Mouse (Mus musculus): ENCODE data around the gene Itgb1bp2.

GRCm38 (mm10) chrX:101481604-101482350 is 32.9 kb downstream of the Itgb1bp2 start:
- TF ChIP-seq GABPA (IDR thresholded peaks at IDR 0.05; ENCODE audit: insufficient replicate concordance, low read depth, low read length) (no peak), CTCF (conservative IDR thresholded peaks at IDR 0.05 in 1 of 2, IDR thresholded peaks at IDR 0.05 in 1 of 2; ENCODE audit: low read depth in 2 of 2, low read length in 2 of 2) (no peak), ZC3H11A (IDR thresholded peaks at IDR 0.05; ENCODE audit: low read depth, low read length) (no peak), RCOR1 (conservative IDR thresholded peaks at IDR 0.05; ENCODE audit: low read depth, low read length) (no peak), POLR2A (IDR thresholded peaks at IDR 0.05; ENCODE audit: low read depth, low read length) (no peak), SIN3A (IDR thresholded peaks at IDR 0.05; ENCODE audit: low read length) (no peak), EP300 (IDR thresholded peaks at IDR 0.05; ENCODE audit: low read length) (no peak), NRF1 (IDR thresholded peaks at IDR 0.05; ENCODE audit: low read depth, low read length) (no peak), RAD21 (IDR thresholded peaks at IDR 0.05; ENCODE audit: low read depth, low read length) (no peak), MAFK (IDR thresholded peaks at IDR 0.05; ENCODE audit: insufficient replicate concordance, low read length) (no peak), BHLHE40 (IDR thresholded peaks at IDR 0.05; ENCODE audit: low read depth, low read length) (no peak)
